Mouse (Mus musculus) v-Abl transformed pro-B cells (cell line): ENCODE data around the gene Prkcz.

Experiments
- in situ Hi-C, 2 experiments: fragments of 400-800 bp; cut with MboI; formaldehyde crosslinking; loops; one replicate each; pipeline ENCODE4 v1.15.1; 2025; ENCODE audit not compliant: unreplicated experiment in 2 of 2

The Prkcz gene

GRCm38 (mm10) chr4:155228461-155228860 is 132.7 kb downstream of the Prkcz start:
- in situ Hi-C loops: loop anchor here (25.0 kb wide), 3 partner anchors 266 to 1266 kb away; partner anchors contain the start of genes Megf6 (in 2 of the 2), Tprgl (in 2 of the 2), A430005L14Rik (in 1 of the 2) and Hes5 (in 1 of the 2)

DNA sequence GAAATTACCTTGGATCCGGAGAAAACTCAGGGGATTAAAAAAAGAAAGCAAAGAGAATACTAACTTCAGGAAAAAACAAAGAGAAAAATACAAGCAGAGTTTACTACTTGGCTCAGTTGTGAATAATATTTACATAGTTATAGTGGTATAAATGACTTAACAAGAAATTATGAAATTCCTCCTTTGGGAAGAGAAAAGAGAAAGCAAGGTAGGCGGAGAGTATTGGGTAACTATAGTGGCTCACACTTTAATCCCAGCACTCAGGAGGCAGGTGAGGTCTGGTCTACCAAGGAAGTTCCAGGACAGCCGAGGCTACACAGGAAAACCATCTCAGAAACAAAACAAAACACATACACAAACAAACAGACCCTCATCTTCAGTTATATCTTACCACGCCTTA is 133.2 kb downstream of the Prkcz start:
- in situ Hi-C loops: loop anchor here (25.0 kb wide), 3 partner anchors 266 to 1266 kb away; partner anchors contain the start of genes Megf6 (in 2 of the 2), Tprgl (in 2 of the 2), A430005L14Rik (in 1 of the 2) and Hes5 (in 1 of the 2)

DNA sequence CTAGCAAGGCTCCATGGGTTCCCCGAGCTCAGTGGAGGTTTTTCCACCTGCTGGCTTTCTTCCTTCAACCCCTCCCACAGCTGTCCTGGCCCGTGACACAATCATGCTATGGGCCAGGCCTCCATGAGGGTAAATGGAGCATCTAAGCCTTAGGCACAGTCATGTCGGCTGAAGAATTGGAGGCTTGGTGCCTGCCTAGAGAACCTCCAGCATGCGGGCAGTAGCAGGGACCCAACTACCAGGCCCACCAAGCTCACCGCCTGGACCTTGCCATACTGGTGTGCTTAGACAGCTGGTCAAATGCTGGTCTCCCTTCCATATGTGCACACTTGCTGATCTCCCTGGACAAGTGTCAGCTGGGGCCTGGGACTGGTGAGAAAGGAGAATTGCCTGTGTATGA is 135.2 kb downstream of the Prkcz start:
- in situ Hi-C loops: loop anchor here (25.0 kb wide), 3 partner anchors 264 to 1264 kb away; partner anchors contain the start of genes Megf6 (in 2 of the 2), Tprgl (in 2 of the 2), A430005L14Rik (in 1 of the 2) and Hes5 (in 1 of the 2)

- in situ Hi-C loops: no loop called here
These were observed 137.3 kb downstream of the Prkcz start for GRCm38 (mm10) chr4:155223594-155224528.

- in situ Hi-C loops: no loop called here
These were observed 138.1 kb downstream of the Prkcz start for GRCm38 (mm10) chr4:155222841-155223593.

DNA sequence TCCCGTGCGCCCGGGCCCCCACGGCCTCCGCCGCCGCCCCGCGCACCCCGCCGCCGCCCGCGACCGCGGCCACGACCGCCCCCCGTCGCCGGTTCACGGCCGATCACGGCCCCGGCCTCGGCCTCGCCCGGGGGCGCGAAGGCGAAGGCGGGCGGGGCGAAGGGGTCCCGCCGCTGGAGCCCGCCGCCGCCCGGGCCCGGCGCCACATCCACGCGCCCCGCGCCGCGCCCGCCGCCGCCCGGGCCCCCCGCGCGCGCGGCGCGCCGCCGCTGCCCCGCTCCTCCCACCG is 138.7 kb downstream of the Prkcz start, which contains the start of gene Ski:
Gene Ski (minus strand): TSS at position 41 of the 289 bp plus-strand sequence.
- in situ Hi-C loops: no loop called here

DNA sequence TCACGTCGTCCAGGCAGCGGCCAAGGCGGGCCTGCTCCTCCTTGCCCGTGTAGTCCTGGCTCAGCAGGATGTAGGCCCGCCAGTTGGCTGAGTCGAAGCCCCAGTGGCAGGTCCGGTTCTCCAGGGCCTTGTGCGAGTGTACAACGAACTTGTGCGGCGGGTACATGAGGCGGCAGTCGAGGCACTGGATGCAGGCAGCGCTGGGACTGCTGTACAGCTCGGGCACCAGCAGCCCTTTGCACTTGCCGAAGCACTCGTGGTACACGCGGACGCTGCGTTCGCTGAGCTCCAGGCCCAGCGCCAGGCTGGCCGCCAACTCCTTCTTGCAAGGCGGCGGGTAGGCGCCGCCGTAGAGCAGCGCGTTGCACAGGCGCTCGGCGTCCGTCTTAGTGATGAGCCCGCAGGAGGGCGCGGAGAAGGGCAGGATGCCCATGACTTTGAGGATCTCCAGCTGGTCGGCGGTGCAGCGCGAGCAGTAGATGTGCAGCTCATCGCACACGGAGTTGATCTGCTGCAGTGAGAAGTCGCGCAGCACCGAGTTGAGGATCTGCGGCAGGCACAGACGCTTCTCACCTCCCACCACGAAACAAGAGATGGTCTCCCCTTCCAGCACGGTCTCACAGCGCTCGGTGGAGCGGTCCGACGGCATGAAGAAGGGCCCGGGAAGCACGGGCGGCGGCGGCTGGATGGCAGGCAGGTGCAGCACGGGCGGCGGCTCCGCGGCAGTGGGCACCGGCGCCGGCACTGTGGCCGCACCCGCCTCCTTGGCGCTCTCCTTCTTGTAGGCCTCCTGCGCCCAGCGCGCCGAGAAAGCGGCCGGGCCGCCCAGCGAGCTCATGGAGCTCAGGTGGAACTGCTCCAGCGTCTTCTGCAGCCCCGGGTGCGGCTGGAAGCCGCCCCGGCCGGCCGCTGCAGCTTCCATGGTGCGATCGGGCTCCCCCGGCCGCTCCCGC is 139.3 kb downstream of the Prkcz start:
- in situ Hi-C loops: no loop called here

GRCm38 (mm10) chr4:155221106-155221505 is 140.1 kb downstream of the Prkcz start:
- in situ Hi-C loops: no loop called here

DNA sequence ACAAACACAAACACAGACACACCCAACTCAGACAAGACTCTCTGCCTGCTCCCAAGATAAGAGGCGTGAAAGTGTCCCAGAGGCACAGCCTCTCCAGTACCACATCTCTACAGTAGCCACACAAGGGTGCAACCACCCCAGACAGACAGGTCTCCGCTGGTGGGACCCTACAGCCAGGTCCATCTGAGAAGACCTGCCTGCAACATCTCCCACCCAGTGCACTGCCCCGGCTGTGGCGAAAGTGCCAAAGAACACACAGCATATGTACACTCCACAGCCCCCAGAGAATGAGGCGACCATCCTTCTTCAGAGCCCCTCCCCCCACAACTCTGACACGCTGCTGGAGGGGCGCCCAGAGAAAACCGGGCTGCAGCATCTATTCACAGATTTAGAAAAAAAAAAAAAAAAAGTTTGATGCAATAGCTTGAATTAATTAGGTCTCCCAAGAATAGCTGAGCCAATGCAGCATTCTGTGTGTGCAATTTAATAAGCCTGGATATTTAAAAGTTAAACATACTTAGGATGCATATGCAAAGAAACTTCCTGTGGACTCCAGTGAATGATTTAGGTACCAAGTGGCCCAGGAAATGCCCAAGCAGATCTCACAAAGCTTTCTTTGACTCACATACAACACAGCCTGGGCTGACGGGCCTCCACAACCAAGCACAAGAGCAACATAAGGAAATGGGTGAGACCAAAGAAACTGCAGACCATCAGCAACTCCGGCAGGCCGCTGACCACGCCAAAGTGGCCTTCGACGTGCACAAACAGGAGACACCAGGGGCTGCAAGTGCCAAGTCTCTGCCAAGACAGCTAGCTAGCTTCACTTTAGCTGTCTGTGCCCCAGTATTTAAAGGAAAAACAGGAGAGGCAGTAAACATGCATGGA is 140.7 kb downstream of the Prkcz start:
- in situ Hi-C loops: no loop called here

GRCm38 (mm10) chr4:155219271-155220212 is 141.6 kb downstream of the Prkcz start:
- in situ Hi-C loops: no loop called here

DNA sequence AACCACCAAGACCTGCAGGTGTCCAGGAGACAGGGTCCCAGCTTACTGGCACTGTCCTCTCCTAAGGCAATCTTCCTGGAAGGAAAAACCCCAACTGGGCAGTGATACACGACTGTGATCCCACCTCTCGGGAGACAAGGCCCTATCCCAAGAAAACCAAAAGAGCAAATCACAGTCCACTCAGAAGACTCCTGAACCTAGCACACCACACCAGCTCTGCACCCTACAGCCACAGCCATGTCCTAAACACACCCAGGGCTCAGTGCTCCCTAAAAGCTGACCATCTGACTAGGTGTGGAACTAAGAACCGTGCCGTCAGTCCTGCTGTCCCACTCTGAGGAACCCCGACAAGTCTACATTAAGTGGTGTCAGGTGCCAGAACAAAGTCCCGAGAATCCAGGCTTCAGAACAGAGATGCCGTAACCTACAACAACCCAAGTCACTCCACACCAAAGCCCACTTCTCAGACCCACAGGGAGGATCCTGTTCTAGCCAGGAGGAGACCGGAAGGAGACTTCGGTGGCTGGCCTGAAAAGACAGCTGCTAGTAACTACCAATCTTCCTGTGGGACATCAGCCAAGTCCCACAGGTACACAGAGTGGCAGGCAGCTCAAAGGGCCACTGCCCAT is 142.9 kb downstream of the Prkcz start:
- in situ Hi-C loops: no loop called here

- in situ Hi-C loops: no loop called here
These were observed 143.7 kb downstream of the Prkcz start for GRCm38 (mm10) chr4:155217241-155218103.

DNA sequence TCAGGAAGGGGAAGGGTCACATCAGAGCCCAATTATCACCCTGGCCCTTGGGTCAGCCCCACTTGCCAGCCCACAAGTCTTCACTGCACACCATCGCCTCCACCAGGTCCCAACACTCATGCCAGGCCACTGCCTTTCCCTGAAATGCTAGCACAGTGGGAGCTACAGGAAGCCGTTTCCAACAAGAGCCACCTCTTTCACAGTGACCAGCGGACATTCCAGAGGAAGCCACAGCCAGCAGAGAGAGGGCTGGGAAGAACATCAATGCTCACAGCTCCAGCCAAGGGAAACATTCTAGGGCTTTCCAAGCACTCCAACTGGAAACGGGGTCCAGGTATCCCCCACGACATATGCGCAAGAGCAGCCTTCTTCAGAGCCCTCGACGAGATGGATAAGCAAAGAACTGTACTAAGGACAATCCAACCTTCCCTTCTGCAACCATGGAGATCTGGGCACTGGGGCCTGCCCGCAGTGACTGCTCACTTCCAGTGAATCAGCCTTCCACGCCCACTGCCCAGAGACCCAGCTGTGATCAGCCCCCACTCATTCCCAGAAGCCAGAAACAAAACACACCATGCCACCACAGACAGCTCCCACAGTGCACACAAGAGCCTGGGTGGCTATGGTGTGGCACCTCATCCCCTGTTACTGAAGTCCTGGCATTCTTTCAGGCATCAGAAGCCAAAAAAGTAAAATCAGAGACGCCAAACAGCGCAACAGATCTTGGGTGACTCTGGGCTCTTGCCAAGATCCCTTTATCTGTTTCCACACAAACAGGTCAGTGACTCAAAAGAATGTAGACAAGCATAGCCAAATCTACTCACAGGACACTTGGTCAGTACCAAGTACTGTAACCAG is 145.2 kb downstream of the Prkcz start:
- in situ Hi-C loops: no loop called here

- in situ Hi-C loops: no loop called here
These were observed 146.0 kb downstream of the Prkcz start for GRCm38 (mm10) chr4:155215203-155215602.

DNA sequence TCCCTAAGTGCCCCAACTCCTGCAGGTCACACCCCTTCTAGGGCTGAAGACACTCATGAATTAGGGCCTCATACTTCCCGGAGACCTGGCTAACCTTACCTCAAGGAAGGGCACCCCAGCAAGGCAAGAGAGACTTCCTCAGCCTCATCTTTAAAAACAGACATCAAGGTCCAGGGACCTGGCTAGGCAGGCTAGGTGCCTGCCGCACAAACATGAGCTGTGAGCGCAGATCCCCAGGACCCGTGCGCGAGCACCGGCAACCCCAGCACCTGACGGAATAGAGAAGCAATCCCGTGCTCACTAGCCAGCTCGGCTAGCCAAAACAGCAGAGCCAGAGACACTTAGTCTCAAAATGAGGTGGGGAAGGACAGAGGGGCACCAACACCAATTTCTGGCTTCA is 146.4 kb downstream of the Prkcz start:
- in situ Hi-C loops: no loop called here

DNA sequence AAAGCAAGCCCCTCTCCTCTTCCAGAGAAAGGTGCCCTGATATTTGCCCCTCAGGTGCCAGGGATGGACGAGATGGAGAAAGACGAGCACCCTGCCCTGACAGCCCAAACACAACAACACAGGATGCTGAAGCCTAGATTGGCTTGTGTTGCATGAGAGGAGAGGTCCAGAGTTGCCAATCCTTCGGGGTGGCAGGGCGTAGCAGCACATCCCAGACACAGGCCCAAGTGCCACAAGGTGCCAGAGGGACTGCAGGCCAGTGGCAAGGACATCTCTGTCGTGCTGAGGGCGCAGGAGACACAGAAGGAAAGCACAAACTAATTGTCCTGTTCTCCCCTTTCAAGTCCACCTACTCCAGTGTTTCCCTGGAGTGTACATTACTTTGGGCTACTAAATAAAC is 147.0 kb downstream of the Prkcz start:
- in situ Hi-C loops: no loop called here
